Mouse (Mus musculus): ENCODE measurements around the gene Cyp27b1.
A peak's percentile ranks its signal among the peaks of the same experiment; 100 is the strongest.

Gene Cyp27b1

DNA sequence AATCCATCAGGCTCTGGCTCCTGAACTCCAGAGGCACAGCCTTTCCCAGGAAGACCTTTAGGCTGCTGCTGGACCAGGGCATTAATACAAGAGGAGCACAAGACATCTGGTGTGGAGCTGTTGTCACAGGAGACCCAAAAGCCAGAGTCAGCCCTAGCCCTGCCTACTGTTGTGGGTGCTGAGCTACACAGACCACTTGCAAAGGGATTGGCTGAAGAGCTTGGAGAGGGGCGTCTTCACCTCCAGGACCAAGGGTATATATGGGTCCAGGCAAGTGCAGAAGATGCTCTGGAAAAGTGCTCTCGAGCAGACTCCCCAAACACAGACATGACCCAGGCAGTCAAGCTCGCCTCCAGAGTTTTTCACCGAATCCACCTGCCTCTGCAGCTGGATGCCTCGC is at the start of gene Cyp27b1:
Gene Cyp27b1 (plus strand): TSS at position 297 of the 400 bp plus-strand sequence.
- no peak for DNase-seq (ENCODE audit: low spot score)

- DNase-seq (ENCODE audit: low spot score), result no peak
Measured at GRCm38 (mm10) chr10:127000529-127000928, 47.5 kb upstream of the Cyp27b1 start, which contains the start of gene Avil. Avil (plus strand) TSS chr10:127000709.

DNA sequence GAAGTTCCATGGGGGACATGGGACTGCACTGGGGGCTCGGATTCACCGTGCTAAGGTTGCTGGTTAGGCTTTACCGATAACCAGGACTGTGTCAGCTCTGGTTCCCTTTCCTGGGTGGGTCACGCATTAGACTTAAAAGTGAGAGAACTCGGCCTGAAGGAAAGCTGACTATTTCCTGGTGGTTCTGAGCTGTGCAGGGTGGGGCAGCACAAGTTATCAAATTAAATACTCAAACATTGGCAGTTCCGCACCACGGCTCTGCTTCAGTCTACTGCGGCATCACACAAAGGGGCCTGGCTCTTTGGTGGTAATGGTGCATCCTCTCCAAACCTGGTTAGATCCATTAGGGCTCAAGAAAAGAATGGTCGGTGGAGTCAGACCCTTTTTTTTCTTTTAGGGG is 46.8 kb upstream of the Cyp27b1 start:
- no peak for DNase-seq (ENCODE audit: low spot score)

GRCm38 (mm10) chr10:127002056-127002455 is 46.0 kb upstream of the Cyp27b1 start:
- no peak for DNase-seq (ENCODE audit: low spot score)

GRCm38 (mm10) chr10:127002765-127003164 is 45.3 kb upstream of the Cyp27b1 start:
- DNase-seq (ENCODE audit: low spot score), result no peak

- DNase-seq (ENCODE audit: low spot score), result no peak
Measured at GRCm38 (mm10) chr10:127003334-127003733, 44.7 kb upstream of the Cyp27b1 start.

- no peak for DNase-seq (ENCODE audit: low spot score)
Measured at GRCm38 (mm10) chr10:127003806-127004205, 44.2 kb upstream of the Cyp27b1 start.

- DNase-seq (ENCODE audit: low spot score), result no peak
Measured at GRCm38 (mm10) chr10:127016488-127016887, 31.6 kb upstream of the Cyp27b1 start.

GRCm38 (mm10) chr10:127017071-127017470 is 31.0 kb upstream of the Cyp27b1 start:
- DNase-seq (ENCODE audit: low spot score), result no peak

GRCm38 (mm10) chr10:127018422-127018821 is 29.6 kb upstream of the Cyp27b1 start:
- DNase-seq (ENCODE audit: low spot score), result no peak

GRCm38 (mm10) chr10:127030336-127031296 is 17.4 kb upstream of the Cyp27b1 start, which contains the start of gene Tsfm:
Tsfm (minus strand) TSS chr10:127030840.
- peak; percentile 97 for DNase-seq (ENCODE audit: low spot score)

DNA sequence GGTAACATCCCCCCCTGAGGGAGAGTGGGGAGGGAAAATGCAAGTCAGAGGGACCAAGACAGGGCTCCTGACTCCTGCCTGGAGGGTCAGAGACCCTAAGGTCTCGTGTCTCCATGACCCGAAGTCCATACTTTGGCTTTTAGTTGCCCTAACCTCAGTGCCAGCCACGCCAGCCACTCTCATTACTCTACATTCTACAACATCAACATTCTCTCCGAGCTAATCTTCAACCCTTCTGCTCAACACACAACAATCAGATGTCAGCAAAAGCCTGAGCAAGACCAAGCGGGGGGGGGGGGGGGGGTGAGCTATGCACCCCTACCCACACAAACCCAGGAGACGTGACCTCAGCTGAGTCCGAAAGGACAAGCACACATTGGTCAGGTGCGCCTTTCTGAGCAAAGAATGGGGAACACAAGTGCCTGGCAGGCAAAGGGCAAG is 14.7 kb upstream of the Cyp27b1 start:
- DNase-seq (ENCODE audit: low spot score), result no peak

DNA sequence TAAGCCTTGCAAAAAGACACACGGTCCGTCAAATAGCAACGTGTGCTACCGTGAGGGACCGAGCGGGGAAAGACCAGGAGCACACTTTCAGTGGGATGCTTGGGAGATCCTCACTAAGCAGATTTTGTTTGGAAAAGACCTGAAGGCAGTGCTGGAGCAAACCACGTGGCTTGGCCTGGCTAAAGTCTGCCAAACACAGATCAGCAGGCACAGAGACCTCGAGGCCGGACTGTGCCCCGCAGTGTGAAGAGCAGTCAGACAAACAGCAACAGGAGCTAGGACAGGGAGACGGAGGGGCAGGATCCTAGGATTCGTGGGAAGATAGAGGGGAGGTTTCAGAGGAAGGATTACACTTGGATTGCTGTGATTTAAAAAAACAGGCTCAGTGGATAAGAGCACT is 11.8 kb upstream of the Cyp27b1 start:
- DNase-seq (ENCODE audit: low spot score), result no peak

DNA sequence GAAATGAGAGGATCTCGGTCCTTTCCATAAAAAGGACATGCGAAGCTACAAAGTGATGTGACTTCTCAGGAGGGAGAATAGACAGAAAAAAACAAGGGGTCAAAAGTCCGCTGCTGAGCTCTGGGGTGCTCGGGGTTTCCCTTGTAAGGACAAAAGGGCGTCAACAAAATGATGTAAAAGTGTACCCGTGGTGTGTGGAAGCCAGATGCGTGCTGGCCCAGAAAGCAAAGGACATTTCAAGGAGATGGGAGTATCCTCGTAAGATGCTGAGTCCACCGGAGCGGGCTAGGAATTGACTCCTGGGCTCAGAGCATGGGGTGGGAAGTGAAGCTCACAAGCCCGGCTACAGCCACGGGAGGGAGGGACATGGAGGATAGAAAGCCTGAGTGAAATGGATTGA is 10.4 kb upstream of the Cyp27b1 start:
- DNase-seq (ENCODE audit: low spot score), result no peak

DNA sequence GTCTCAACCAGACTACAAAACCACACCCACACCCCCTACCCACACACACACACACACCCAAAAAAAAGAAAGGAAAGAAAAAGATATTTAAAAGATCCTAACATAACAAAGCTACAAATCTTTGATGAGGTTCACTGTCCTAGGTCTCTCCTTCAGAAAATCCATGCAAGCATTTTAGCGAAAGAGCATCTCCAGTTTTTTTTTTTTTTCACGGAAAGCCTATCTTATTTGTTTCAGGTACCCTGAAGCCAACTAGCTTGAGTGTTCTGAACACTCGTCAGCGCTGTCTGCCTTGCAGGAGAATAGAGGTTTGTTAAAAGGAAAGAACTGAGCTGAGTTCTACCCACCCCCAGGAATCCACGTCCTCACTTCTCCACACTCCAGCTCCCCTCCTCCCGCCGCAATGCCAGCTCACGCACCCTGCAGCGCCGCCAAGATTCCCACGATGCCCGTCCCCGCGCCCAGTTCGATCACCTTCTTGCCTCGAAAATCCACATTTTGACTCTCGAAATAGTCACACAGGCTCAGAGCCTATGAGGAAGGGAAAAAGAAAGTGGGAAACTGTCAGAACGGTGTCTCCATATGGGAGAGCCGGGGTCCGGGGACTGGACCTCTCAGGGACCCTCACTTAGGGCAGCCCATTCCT is 7.4 kb upstream of the Cyp27b1 start:
- DNase-seq (ENCODE audit: low spot score), result no peak

GRCm38 (mm10) chr10:127041274-127041766 is 6.7 kb upstream of the Cyp27b1 start, which contains the start of the genes Mettl1 and Eef1akmt3:
Mettl1 (plus strand) TSS chr10:127041414.
Eef1akmt3 (minus strand) TSS chr10:127041513.
- DNase-seq (ENCODE audit: low spot score), result peak; percentile 68

DNA sequence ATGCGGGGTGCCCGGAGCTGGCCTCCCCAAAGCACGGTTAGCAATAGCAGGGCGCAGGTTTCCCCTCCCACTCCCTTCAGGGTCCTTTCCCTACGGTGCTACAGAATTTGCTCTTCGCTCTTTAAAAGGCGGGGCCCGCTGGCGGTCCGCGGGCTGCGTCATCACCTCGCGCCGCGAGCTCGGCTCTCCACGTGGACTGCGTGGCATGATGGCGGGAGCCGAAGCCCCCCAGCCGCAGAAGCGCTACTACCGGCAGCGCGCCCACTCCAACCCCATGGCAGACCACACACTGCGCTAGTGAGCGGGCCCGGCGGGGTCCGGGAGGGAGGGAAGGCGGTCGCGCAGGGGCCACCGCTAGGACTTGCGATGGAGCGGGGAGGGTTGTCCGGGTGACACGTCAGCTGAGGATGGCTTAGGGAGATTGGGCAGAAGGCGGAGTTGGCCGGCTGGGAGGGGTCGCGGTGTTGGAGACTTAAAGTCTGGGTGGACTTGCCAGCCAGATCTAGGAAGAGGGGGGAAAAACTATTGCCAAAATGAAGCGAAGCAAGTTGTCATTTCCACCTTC is 6.2 kb upstream of the Cyp27b1 start:
- DNase-seq (ENCODE audit: low spot score), result peak; percentile 93

DNA sequence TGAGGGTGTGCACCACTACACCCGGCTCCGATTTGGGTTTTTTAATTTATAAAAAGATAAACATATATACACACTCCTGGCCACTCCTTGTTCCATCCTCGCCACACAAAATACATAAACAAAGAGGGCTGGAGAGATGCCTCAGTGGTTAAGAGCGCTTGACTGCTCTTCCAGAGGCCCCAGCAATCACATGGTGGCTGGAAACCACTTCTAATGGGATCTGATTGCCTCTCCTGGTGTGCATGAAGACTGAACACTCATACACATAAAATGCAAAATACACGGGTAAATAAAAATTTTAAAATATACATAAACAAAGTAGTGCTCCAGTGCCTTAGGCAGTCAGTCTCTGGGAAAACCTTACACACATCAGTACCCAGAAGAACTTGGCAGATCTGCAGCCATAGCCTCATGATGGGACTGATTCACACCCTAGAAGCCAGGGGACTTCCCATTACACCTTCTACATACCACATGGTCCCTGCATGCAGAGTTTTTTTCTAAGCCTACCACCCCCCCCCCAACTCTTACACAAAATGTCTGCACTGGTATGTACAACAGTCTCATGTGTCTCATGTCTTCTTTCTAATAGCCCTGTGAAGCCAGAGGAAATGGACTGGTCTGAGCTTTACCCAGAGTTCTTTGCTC is 5.5 kb upstream of the Cyp27b1 start:
- DNase-seq (ENCODE audit: low spot score), result no peak

DNA sequence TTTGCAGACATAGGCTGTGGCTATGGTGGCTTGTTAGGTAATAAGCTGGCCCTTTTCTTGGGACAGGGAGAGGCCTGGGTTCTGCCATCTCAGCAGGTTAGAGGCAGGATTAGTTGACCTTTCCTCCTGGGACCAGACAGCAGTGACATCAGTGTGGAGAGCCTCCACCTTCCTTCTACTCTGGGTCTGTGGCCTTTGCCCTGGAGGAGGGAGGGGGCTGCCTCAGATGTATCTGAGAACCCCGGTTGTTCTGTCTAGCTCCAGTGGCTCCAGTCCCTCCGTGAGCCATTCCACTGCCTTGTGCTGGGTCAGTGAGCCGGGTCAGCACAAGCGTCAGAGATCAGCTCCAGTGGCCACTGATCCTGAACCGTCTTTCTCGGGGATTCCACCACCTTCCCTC is 4.9 kb upstream of the Cyp27b1 start:
- no peak for DNase-seq (ENCODE audit: low spot score)

- no peak for DNase-seq (ENCODE audit: low spot score)
Measured at GRCm38 (mm10) chr10:127048608-127049394, 751 bp downstream of the Cyp27b1 start.
